In the genomic region with DNA sequence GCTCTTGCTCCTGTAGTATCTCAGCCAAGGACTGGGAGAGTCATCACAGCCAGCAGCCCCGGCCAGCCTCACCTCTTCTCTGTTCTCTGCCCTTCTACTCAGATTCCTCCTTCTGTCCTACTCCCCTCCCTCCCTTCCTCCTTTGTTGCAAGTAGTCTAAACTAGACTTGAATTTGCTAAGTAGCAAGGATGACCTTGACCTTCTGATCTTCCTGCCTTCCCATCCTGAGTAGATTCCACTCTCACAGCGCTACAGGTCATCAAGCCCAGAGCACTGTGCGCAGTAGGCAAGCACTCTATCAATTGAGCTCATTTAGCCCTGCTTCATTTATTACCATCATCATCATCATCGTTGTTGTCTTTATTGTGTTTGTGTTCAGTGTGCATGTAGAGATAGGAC, we compare ENCODE assay signal across 21 mouse cellular contexts.
DNase-seq lines count a peak whose midpoint lies in the region; ATAC-seq and TF ChIP-seq lines count a peak whose summit lies in the region.
"Had no signal": no experiment of that assay in that cellular context is flagged by ENCODE, and none has a peak within 500 bp of the region (broad histone marks: within the 10 kb centered on the region; RNA-seq: fewer than 3 reads in every experiment).

No protein-coding gene starts in this region.

- no peaks in the 10 kb centered on the region for H3K4me1 ChIP-seq in heart, embryonic 13.5 days
- H3K4me1 ChIP-seq in ES-E14 (ENCODE audit: control insufficient read depth in 2 of 2, insufficient read depth in 2 of 2, low read length in 2 of 2, poor library complexity in 1 of 2), result peaks cover 3 to 4% of the 10 kb centered on the region in 2 experiments; a peak in 2 of 4 replicates
- H3K4me1 ChIP-seq: embryonic facial prominence, embryonic 13.5 days; forebrain, embryonic 15.5 days; hindbrain, embryonic 15.5 days; lung, embryonic 15.5 days; midbrain, embryonic 10.5 days; midbrain, embryonic 15.5 days; neural tube, embryonic 15.5 days had no signal

- WGBS in heart, embryonic 13.5 days, result 81% methylated on average over 4 of the region's 4 CpGs

- no peaks in the 10 kb centered on the region for H3K9me3 ChIP-seq in heart, embryonic 13.5 days
- no peaks in the 10 kb centered on the region for H3K9me3 ChIP-seq in ES-E14 (ENCODE audit: control insufficient read depth, insufficient read depth, low read depth, low read length)
- H3K9me3 ChIP-seq: embryonic facial prominence, embryonic 13.5 days; forebrain, embryonic 10.5 days; forebrain, embryonic 15.5 days; hindbrain, embryonic 15.5 days; lung, embryonic 15.5 days; midbrain, embryonic 10.5 days; midbrain, embryonic 15.5 days; neural tube, embryonic 15.5 days had no signal

- H3K27me3 ChIP-seq in heart, embryonic 13.5 days (replicated peaks), result no peaks in the 10 kb centered on the region
- H3K27me3 ChIP-seq: CH12.LX; embryonic facial prominence, embryonic 13.5 days; forebrain, embryonic 15.5 days; hindbrain, embryonic 15.5 days; lung, embryonic 15.5 days; midbrain, embryonic 15.5 days; neural tube, embryonic 15.5 days had no signal

- no peak overlapping the region for H3K27ac ChIP-seq in heart, embryonic 13.5 days (replicated peaks)
- no peak overlapping the region for H3K27ac ChIP-seq in ES-E14 (ENCODE audit: insufficient read depth, low read depth, low read length, poor library complexity, severe bottlenecking)
- H3K27ac ChIP-seq: embryonic facial prominence, embryonic 13.5 days; forebrain, embryonic 10.5 days; forebrain, embryonic 15.5 days; hindbrain, embryonic 15.5 days; lung, embryonic 15.5 days; midbrain, embryonic 10.5 days; midbrain, embryonic 15.5 days; neural tube, embryonic 15.5 days had no signal

- in situ Hi-C loops in ES-E14 (cut with MboI; ENCODE audit: low sequenced_read_pairs in 2 of 2, unreplicated experiment in 2 of 2), result no loop called here

- no peak for DNase-seq in heart, postnatal 4 days
- peak; percentile 36 to 37 for DNase-seq in kidney, postnatal 36 days
- DNase-seq in kidney, postnatal 4 days, result no peak
- peak; percentile 40 for DNase-seq in ES-E14 (ENCODE audit: low read depth, low spot score)
- DNase-seq in thymus, postnatal 25 days, result no peak
- DNase-seq: cerebellum, adult 11 months; gastrocnemius, postnatal 25 days; layer of hippocampus, adult 9-11 months; right cerebral cortex, postnatal 14 days had no signal

- no peaks in the 10 kb centered on the region for H3K36me3 ChIP-seq in heart, embryonic 13.5 days
- no peaks in the 10 kb centered on the region for H3K36me3 ChIP-seq in ES-E14 (ENCODE audit: control insufficient read depth, insufficient read depth, low read length, poor library complexity, severe bottlenecking)
- H3K36me3 ChIP-seq: embryonic facial prominence, embryonic 13.5 days; forebrain, embryonic 15.5 days; hindbrain, embryonic 15.5 days; lung, embryonic 15.5 days; midbrain, embryonic 10.5 days; midbrain, embryonic 15.5 days; neural tube, embryonic 15.5 days had no signal

- H3K4me2 ChIP-seq in heart, embryonic 13.5 days, result no peak overlapping the region
- H3K4me2 ChIP-seq: embryonic facial prominence, embryonic 13.5 days; forebrain, embryonic 15.5 days; heart, embryonic 11.5 days; hindbrain, embryonic 15.5 days; liver, embryonic 11.5 days; lung, embryonic 15.5 days; midbrain, embryonic 15.5 days; neural tube, embryonic 15.5 days had no signal

- H3K4me3 ChIP-seq in heart, embryonic 13.5 days, result no peak overlapping the region
- H3K4me3 ChIP-seq in ES-E14 (ENCODE audit: insufficient read depth in 1 of 2, low read depth in 1 of 2, low read length in 2 of 2, poor library complexity in 1 of 2, severe bottlenecking in 1 of 2), result no peak overlapping the region
- H3K4me3 ChIP-seq: embryonic facial prominence, embryonic 13.5 days; forebrain, embryonic 10.5 days; forebrain, embryonic 15.5 days; hindbrain, embryonic 15.5 days; lung, embryonic 15.5 days; midbrain, embryonic 10.5 days; midbrain, embryonic 15.5 days; neural tube, embryonic 15.5 days had no signal

- ATAC-seq in heart, embryonic 13.5 days (ENCODE audit: extremely low read depth, insufficient number of reproducible peaks, low FRiP score, low TSS enrichment), result no peak
- ATAC-seq: forebrain, embryonic 15.5 days; midbrain, embryonic 15.5 days had no signal

- peak overlapping the region; percentile 37; the same call in 1 of the 2 replicates for H3K9ac ChIP-seq in heart, embryonic 13.5 days
- no peak overlapping the region for H3K9ac ChIP-seq in ES-E14 (ENCODE audit: insufficient read depth, low read depth, low read length, poor library complexity, severe bottlenecking)
- H3K9ac ChIP-seq: embryonic facial prominence, embryonic 13.5 days; forebrain, embryonic 15.5 days; hindbrain, embryonic 15.5 days; lung, embryonic 15.5 days; midbrain, embryonic 15.5 days; neural tube, embryonic 15.5 days had no signal

TF ChIP-seq in ES-E14, 5 proteins besides CTCF, POLR2A, EP300 and RAD21:
- TF ChIP-seq ZC3H11A (IDR thresholded peaks at IDR 0.05; ENCODE audit: borderline replicate concordance, low read depth, low read length), result no peak
- no peak for TF ChIP-seq CHD2 (IDR thresholded peaks at IDR 0.05; ENCODE audit: low read depth, low read length)
- no peak for TF ChIP-seq HCFC1 (IDR thresholded peaks at IDR 0.05; ENCODE audit: borderline replicate concordance, insufficient read depth, low read length)
- TF ChIP-seq MAFK (IDR thresholded peaks at IDR 0.05; ENCODE audit: insufficient read depth, low read depth, low read length), result no peak
- TF ChIP-seq ZNF384 (IDR thresholded peaks at IDR 0.05; ENCODE audit: low read depth, low read length), result no peak

Comparison
In these comparisons a context has a peak if more than half of its experiments do, and no peak if none do; other contexts are left out.
1. DNase-seq: peak in kidney, postnatal 36 days (2 of 2) and ES-E14 (single experiment); none in heart, postnatal 4 days (single experiment), kidney, postnatal 4 days (0 of 2) and thymus, postnatal 25 days (single experiment).